Mouse (Mus musculus) erythroblast, embryonic 14.5 days (primary cell): ENCODE measurements at regions not wholly inside any gene's neighbourhood (a gene's known extent, or its start where the extent isn't known, plus 50 kb on each side); places are given as distances from the start of the nearest gene placed in this dataset.

Source experiments
- H3K27me3 ChIP-seq: 2 replicates; pipeline ENCODE4 v1.6.1; 2012; ENCODE audit warnings: inconsistent platforms; ENCODE audit not compliant: control insufficient read depth
- H3K36me3 ChIP-seq: 2 replicates; pipeline ENCODE4 v1.6.1; 2012; ENCODE audit warnings: mild to moderate bottlenecking, inconsistent platforms; ENCODE audit not compliant: control insufficient read depth
- H3K4me1 ChIP-seq: 2 replicates; pipeline ENCODE4 v1.6.1; 2012; ENCODE audit warnings: inconsistent platforms; ENCODE audit not compliant: control insufficient read depth
- H3K4me3 ChIP-seq: replicated peaks from 2 replicates; pipeline ENCODE3; 2012; ENCODE audit warnings: moderate library complexity, mild to moderate bottlenecking, inconsistent platforms
- H3K9me3 ChIP-seq: 2 replicates; pipeline ENCODE4 v1.6.1; 2012; ENCODE audit warnings: low read length, inconsistent platforms, mixed read lengths; ENCODE audit not compliant: control insufficient read depth
- GATA1 ChIP-seq: IDR thresholded peaks from 2 replicates; pipeline ENCODE4 v1.6.1; 2012; ENCODE audit warnings: low read length, inconsistent platforms, mixed read lengths
- TAL1 ChIP-seq: IDR thresholded peaks from 3 replicates; pipeline ENCODE4 v1.6.1; 2012; ENCODE audit warnings: low read length, inconsistent platforms, mixed read lengths

DNA sequence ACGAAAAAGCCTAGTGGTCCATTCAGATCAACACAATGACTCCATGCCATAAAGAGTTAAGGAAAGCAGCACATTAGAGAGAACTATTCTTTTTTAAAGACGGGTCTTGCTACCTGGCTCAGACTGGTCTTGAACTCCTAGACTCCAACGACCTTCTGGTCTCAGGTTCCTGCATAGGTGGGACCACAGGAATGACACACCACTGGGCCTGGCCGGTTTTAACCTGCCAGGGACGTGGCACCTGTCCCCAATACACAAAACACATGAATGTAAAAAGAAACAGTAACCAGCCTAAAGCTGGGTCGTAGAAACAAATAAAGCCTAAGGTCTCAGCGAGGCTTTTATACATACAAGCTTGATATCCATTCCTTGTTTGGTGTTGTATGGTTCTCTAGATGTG is 67.9 kb downstream of the Hes1 start:
- Histone ChIP-seq H3K9me3 (no peaks in the 10 kb centered on the region), H3K4me3 (no peak overlapping the region), H3K36me3 (no peaks in the 10 kb centered on the region), H3K27me3 (no peaks in the 10 kb centered on the region), H3K4me1 (no peaks in the 10 kb centered on the region)
- no peak for TF ChIP-seq GATA1

- no peak for TF ChIP-seq GATA1
- Histone ChIP-seq H3K27me3 (no peaks in the 10 kb centered on the region), H3K36me3 (no peaks in the 10 kb centered on the region), H3K9me3 (no peaks in the 10 kb centered on the region), H3K4me1 (peaks cover 3% of the 10 kb centered on the region), H3K4me3 (no peak overlapping the region)
Observed at GRCm38 (mm10) chr16:30134642-30135165, 70.5 kb downstream of the Hes1 start.

GRCm38 (mm10) chr16:30136849-30137248 is 72.7 kb downstream of the Hes1 start:
- H3K9me3 ChIP-seq, result no peaks in the 10 kb centered on the region
- no peaks in the 10 kb centered on the region for H3K27me3 ChIP-seq
- no peak overlapping the region for H3K4me3 ChIP-seq
- peaks cover 3% of the 10 kb centered on the region for H3K4me1 ChIP-seq
- H3K36me3 ChIP-seq, result no peaks in the 10 kb centered on the region
- TF ChIP-seq TAL1, result no peak
- no peak for TF ChIP-seq GATA1

DNA sequence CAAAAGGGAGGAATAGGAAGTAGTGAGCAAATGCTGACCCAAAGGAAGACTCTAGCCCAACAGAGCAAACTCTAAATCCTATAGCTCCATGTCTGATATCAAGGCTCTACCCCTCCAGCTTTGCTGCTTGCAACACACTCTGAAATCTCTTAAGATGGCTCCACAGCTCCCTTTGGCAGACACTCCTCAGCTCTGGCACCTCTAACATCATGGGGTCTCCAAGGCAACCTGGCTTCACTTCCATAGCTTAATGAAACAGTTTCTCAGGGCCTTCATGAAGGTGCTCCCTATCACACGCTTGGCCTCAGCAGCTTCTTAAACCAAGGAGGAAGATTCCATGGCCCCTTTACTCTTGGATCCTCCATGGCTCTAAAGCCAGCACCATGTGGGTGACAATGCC is 73.6 kb downstream of the Hes1 start:
- H3K36me3 ChIP-seq, result no peaks in the 10 kb centered on the region
- no peaks in the 10 kb centered on the region for H3K27me3 ChIP-seq
- H3K9me3 ChIP-seq, result no peaks in the 10 kb centered on the region
- TF ChIP-seq TAL1 (no peak), GATA1 (no peak)
- no peak overlapping the region for H3K4me3 ChIP-seq
- peaks cover 3% of the 10 kb centered on the region for H3K4me1 ChIP-seq

DNA sequence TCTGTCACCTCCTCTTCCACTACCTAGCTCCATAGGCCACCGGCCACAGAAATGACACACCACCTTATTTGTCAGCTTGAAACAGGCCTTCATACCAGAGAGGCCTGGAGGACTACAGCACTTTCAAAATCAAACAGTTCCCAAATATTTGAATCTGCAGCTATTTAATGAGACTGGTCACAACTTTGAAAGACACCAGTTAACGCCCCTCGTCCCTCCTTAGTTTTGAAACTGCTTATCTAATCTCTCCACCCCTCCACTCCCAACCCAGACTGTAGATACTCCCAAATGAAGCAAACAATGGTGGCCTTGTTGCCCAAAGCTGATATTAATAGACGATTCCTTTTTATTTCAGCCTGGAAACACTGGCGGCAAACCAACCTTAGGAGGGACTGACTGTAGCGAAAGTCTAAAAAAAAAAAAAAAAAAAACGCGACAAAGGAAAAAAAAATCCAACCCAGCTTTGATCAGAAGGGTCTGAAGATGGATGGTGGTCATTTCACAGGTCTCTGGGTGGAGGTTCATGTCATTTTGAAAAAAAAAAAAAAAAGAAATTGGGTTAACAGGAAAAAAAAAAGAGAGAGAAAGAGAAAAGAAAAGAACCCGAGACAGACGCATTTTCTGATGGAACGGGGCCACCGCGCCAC is 80.8 kb downstream of the Hes1 start:
- Histone ChIP-seq H3K36me3 (no peaks in the 10 kb centered on the region), H3K27me3 (no peaks in the 10 kb centered on the region), H3K4me3 (peak overlapping the region; percentile 39), H3K4me1 (peaks cover 22% of the 10 kb centered on the region), H3K9me3 (no peaks in the 10 kb centered on the region)
- TF ChIP-seq TAL1, result no peak

GRCm38 (mm10) chr16:30145465-30146207 is 81.5 kb downstream of the Hes1 start:
- no peaks in the 10 kb centered on the region for H3K36me3 ChIP-seq
- H3K4me1 ChIP-seq, result peaks cover 22% of the 10 kb centered on the region
- H3K4me3 ChIP-seq, result peak overlapping the region; percentile 39
- no peaks in the 10 kb centered on the region for H3K9me3 ChIP-seq
- TF ChIP-seq GATA1 (no peak), TAL1 (no peak)
- no peaks in the 10 kb centered on the region for H3K27me3 ChIP-seq

DNA sequence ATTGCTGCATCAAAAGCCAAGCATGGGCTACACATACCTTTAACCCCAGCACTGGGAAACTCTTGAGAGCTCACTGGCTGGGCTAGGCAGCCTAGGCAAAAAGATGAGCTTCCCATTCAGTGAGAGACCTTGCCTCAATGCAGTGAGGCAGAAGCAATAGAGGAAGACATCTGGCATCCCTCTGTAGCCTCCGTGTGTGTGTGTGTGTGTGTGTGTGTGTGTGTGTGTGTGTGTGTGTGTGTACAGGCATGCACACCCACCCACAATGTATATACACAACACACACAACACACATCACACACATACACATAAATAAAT is 82.0 kb downstream of the Hes1 start:
- no peak for TF ChIP-seq TAL1
- H3K4me1 ChIP-seq, result peaks cover 22% of the 10 kb centered on the region
- H3K27me3 ChIP-seq, result no peaks in the 10 kb centered on the region

DNA sequence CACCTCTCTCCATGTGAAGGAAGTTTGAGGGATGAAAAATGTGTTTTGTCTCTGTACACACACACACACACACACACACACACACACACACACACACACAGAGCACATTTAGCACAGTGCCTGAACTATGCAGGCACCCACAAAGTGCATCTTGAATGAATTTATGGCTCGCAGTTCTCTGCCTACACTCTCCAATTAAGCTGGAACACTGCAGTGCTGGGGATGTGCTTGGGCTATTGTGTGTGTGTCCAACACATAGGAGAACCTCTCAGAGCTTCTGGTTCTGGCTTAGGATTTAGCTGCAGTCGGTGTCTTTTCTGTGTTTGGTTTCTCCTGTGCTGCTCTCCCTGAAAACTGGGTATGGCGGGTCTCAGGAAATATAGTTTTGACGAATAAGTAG is 83.1 kb downstream of the Hes1 start:
- no peaks in the 10 kb centered on the region for H3K36me3 ChIP-seq
- peaks cover 22% of the 10 kb centered on the region for H3K4me1 ChIP-seq
- no peaks in the 10 kb centered on the region for H3K9me3 ChIP-seq
- H3K27me3 ChIP-seq, result no peaks in the 10 kb centered on the region
- TF ChIP-seq GATA1 (no peak), TAL1 (no peak)
- no peak overlapping the region for H3K4me3 ChIP-seq

More for the DNA sequence above, 82.0 kb downstream of the Hes1 start:
- no peaks in the 10 kb centered on the region for H3K9me3 ChIP-seq
- H3K4me3 ChIP-seq, result no peak overlapping the region
- H3K36me3 ChIP-seq, result no peaks in the 10 kb centered on the region

DNA sequence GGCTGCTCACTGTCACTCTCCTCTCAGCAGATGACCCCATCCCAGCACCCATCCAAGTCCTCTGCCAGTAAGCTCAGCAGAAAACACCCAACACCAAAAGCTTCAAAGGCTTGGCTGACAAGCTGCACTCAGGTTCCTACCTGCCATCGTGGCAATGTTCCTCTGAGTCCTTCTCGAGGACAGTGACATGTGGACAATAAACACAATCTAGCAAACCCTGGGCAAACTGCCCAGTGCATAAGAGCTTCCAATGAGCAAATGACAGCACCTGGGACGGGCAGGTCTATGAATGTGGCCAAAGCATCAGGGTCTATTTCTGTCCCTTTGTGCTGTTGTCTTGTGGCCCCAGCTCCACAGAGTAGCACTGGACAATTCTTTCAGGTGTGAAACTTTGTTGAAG is 86.9 kb downstream of the Hes1 start:
- H3K9me3 ChIP-seq, result no peaks in the 10 kb centered on the region
- H3K4me3 ChIP-seq, result no peak overlapping the region
- H3K4me1 ChIP-seq, result peaks cover under 1% of the 10 kb centered on the region
- H3K36me3 ChIP-seq, result no peaks in the 10 kb centered on the region
- no peaks in the 10 kb centered on the region for H3K27me3 ChIP-seq
- no peak for TF ChIP-seq GATA1
- TF ChIP-seq TAL1, result no peak
